Mouse (Mus musculus): ENCODE measurements around the gene Esr1. TPM values are rescaled to one million over a fixed set of nuclear protein-coding genes. Genes with fewer than 3 reads are reported as not detected.
A peak's percentile ranks its signal among the peaks of the same experiment; 100 is the strongest.
"Not testable (repeated sequence)": the region's sequence is repeated elsewhere in the genome, so short reads cannot be mapped to it uniquely, and the experiment has no call there.

Esr1 gene
- 12.0 and 12.8 TPM in 2 replicates for total RNA-seq (2021)
- long read RNA-seq, full-length matches to known transcripts: 2 of 7 reads
- long read RNA-seq, partial matches to known transcripts: 5 of 7 reads
- long read RNA-seq, other reads (novel, unspliced or antisense): 0 of 7 reads

GRCm38 (mm10) chr10:4611386-4612155 is at the start of gene Esr1:
TSS of gene Esr1 (plus strand) at chr10:4611593.
- no peak for DNase-seq

- no peak for DNase-seq
Observed at GRCm38 (mm10) chr10:4565148-4565547, 46.2 kb upstream of the Esr1 start.

- no peak for DNase-seq
Observed at GRCm38 (mm10) chr10:4570778-4571177, 40.6 kb upstream of the Esr1 start.

- DNase-seq: no peak
Observed at GRCm38 (mm10) chr10:4571304-4571703, 40.1 kb upstream of the Esr1 start.

GRCm38 (mm10) chr10:4581905-4582304 is 29.5 kb upstream of the Esr1 start:
- no peak for DNase-seq

GRCm38 (mm10) chr10:4586691-4587090 is 24.7 kb upstream of the Esr1 start:
- no peak for DNase-seq

- no peak for DNase-seq
Observed at GRCm38 (mm10) chr10:4589576-4589975, 21.8 kb upstream of the Esr1 start.

GRCm38 (mm10) chr10:4590956-4591355 is 20.4 kb upstream of the Esr1 start:
- DNase-seq: no peak

GRCm38 (mm10) chr10:4593828-4594227 is 17.6 kb upstream of the Esr1 start:
- DNase-seq: no peak

- DNase-seq: no peak
Observed at GRCm38 (mm10) chr10:4597211-4597610, 14.2 kb upstream of the Esr1 start.

- peak; percentile 59 for DNase-seq
Observed at GRCm38 (mm10) chr10:4598244-4598842, 13.1 kb upstream of the Esr1 start.

GRCm38 (mm10) chr10:4598916-4599315 is 12.5 kb upstream of the Esr1 start:
- no peak for DNase-seq

GRCm38 (mm10) chr10:4599591-4599990 is 11.8 kb upstream of the Esr1 start:
- no peak for DNase-seq

- DNase-seq: no peak
Observed at GRCm38 (mm10) chr10:4600796-4601474, 10.5 kb upstream of the Esr1 start.

- not testable (repeated sequence) for DNase-seq
Observed at GRCm38 (mm10) chr10:4601612-4602011, 9.8 kb upstream of the Esr1 start.

GRCm38 (mm10) chr10:4602466-4602865 is 8.9 kb upstream of the Esr1 start:
- DNase-seq: no peak

GRCm38 (mm10) chr10:4604527-4605209 is 6.7 kb upstream of the Esr1 start:
- no peak for DNase-seq

- no peak for DNase-seq
Observed at GRCm38 (mm10) chr10:4610234-4610633, 1.2 kb upstream of the Esr1 start.

GRCm38 (mm10) chr10:4612313-4613036 is 1.1 kb downstream of the Esr1 start:
- DNase-seq: peak; percentile 28

GRCm38 (mm10) chr10:4618026-4618425 is 6.6 kb downstream of the Esr1 start:
- no peak for DNase-seq

GRCm38 (mm10) chr10:4618686-4619085 is 7.3 kb downstream of the Esr1 start:
- DNase-seq: no peak

- not testable (repeated sequence) for DNase-seq
Observed at GRCm38 (mm10) chr10:4619426-4619825, 8.0 kb downstream of the Esr1 start.
